15 mouse cellular contexts compared by ENCODE assay signal in genomic region chr11:99142046-99142445, GRCm38 (mm10). TPM values are rescaled to one million over a fixed set of nuclear protein-coding genes. Genes with fewer than 3 reads are reported as not detected.
A peak's percentile ranks its signal among the peaks of the same experiment; 100 is the strongest.
DNase-seq lines count a peak whose midpoint lies in the region; ATAC-seq and TF ChIP-seq lines count a peak whose summit lies in the region.
"Had no signal": no experiment of that assay in that cellular context is flagged by ENCODE, and none has a peak within 500 bp of the region (broad histone marks: within the 10 kb centered on the region; RNA-seq: fewer than 3 reads in every experiment).

No protein-coding gene starts in this region.

- WGBS in liver, embryonic 15.5 days (ENCODE audit: insufficient replicate concordance): 59% methylated on average over 6 of the region's 6 CpGs
- 66% methylated on average over 6 of the region's 6 CpGs for WGBS in liver, postnatal 0 days (ENCODE audit: insufficient replicate concordance)
- WGBS in limb, embryonic 10.5 days: 72% methylated on average over 6 of the region's 6 CpGs

- no peak for TF ChIP-seq RAD21 in CH12.LX (IDR thresholded peaks at IDR 0.05; ENCODE audit: low read depth, low read length)

- TF ChIP-seq EP300 in liver, postnatal 0 days (IDR thresholded peaks at IDR 0.05; ENCODE audit: low read depth): no peak
- TF ChIP-seq EP300 in CH12.LX (IDR thresholded peaks at IDR 0.05; ENCODE audit: low read length): no peak

- H3K27me3 ChIP-seq in liver, embryonic 15.5 days: peaks cover 2% of the 10 kb centered on the region; the same call in 1 of the 2 replicates
- no peaks in the 10 kb centered on the region for H3K27me3 ChIP-seq in liver, postnatal 0 days (ENCODE audit: insufficient read depth, low read length)
- H3K27me3 ChIP-seq in CH12.LX (replicated peaks) (no peaks in the 10 kb centered on the region), E14TG2a.4 (ENCODE audit: insufficient read depth, low read length) (peaks cover 48% of the 10 kb centered on the region)
- H3K27me3 ChIP-seq in limb, embryonic 10.5 days (ENCODE audit: low read depth, poor library complexity, severe bottlenecking): no peaks in the 10 kb centered on the region

- no peaks in the 10 kb centered on the region for H3K9me3 ChIP-seq in liver, embryonic 15.5 days (replicated peaks)
- H3K9me3 ChIP-seq in liver, postnatal 0 days (ENCODE audit: low read length): no peaks in the 10 kb centered on the region
- no peaks in the 10 kb centered on the region for H3K9me3 ChIP-seq in CH12.LX (replicated peaks; ENCODE audit: low read length)
- no peaks in the 10 kb centered on the region for H3K9me3 ChIP-seq in E14TG2a.4 (ENCODE audit: low read length)
- no peaks in the 10 kb centered on the region for H3K9me3 ChIP-seq in limb, embryonic 10.5 days (replicated peaks)

- H3K4me3 ChIP-seq in liver, embryonic 15.5 days (replicated peaks): no peak overlapping the region
- H3K4me3 ChIP-seq in liver, postnatal 0 days (ENCODE audit: low read depth, low read length): no peak overlapping the region
- H3K4me3 ChIP-seq in CH12.LX (replicated peaks in 1 of 3; ENCODE audit: low read depth in 2 of 3, low read length in 2 of 3, poor library complexity in 1 of 3) (no peak overlapping the region), E14TG2a.4 (replicated peaks; ENCODE audit: low read length) (peak overlapping the region; percentile 39)
- no peak overlapping the region for H3K4me3 ChIP-seq in limb, embryonic 10.5 days
- H3K4me3 ChIP-seq: gastrocnemius, adult 2 months; layer of hippocampus, adult 2 months had no signal

- dilution Hi-C loops in CH12.LX (cut with MboI; ENCODE audit: extremely low pct_ligation_motif_present, extremely low pct_unique_long_range_greater_than_20kb, low sequenced_read_pairs): no loop called here

- H3K4me1 ChIP-seq in liver, embryonic 15.5 days (replicated peaks): peaks cover 26% of the 10 kb centered on the region
- peaks cover 25% of the 10 kb centered on the region for H3K4me1 ChIP-seq in liver, postnatal 0 days (ENCODE audit: insufficient read depth)
- H3K4me1 ChIP-seq in CH12.LX (ENCODE audit: control insufficient read depth in 1 of 2, insufficient read depth in 2 of 2) (peaks cover 20 to 69% of the 10 kb centered on the region in 2 experiments), E14TG2a.4 (replicated peaks; ENCODE audit: low read depth, low read length) (peaks cover 86% of the 10 kb centered on the region)
- H3K4me1 ChIP-seq in limb, embryonic 10.5 days: peaks cover 73% of the 10 kb centered on the region

- no peak overlapping the region for H3K4me2 ChIP-seq in liver, embryonic 15.5 days
- no peak overlapping the region; the same call in 1 of the 2 replicates for H3K4me2 ChIP-seq in liver, postnatal 0 days (ENCODE audit: low read depth, low read length)
- no peak overlapping the region for H3K4me2 ChIP-seq in CH12.LX (ENCODE audit: insufficient read depth, low read depth, poor library complexity, severe bottlenecking)

- H3K9ac ChIP-seq in liver, embryonic 15.5 days: no peak overlapping the region
- no peak overlapping the region for H3K9ac ChIP-seq in liver, postnatal 0 days (replicated peaks)
- H3K9ac ChIP-seq in CH12.LX (ENCODE audit: insufficient read depth, low read depth): no peak overlapping the region
- H3K9ac ChIP-seq: forebrain, postnatal 0 days had no signal

- no peak for ATAC-seq in liver, embryonic 15.5 days (ENCODE audit: insufficient read depth)
- ATAC-seq in liver, postnatal 0 days: no peak
- ATAC-seq: forebrain, postnatal 0 days; midbrain, embryonic 16.5 days had no signal

- DNase-seq in liver, postnatal 0 days: no peak
- no peak for DNase-seq in CH12.LX (ENCODE audit: extremely low read depth)
- DNase-seq in limb, embryonic 10.5 days (ENCODE audit: low spot score): no peak
- DNase-seq in cerebellum, adult 8-10 months: no peak
- no peak for DNase-seq in cerebellum, adult 18-20 months
- DNase-seq: cerebellum, postnatal 25 days; forebrain, postnatal 0 days; right cerebral cortex, postnatal 14 days; thymus, postnatal 14 days had no signal

- no peak for TF ChIP-seq CTCF in liver, postnatal 0 days (IDR thresholded peaks at IDR 0.05; ENCODE audit: low read depth)
- no peak for TF ChIP-seq CTCF in CH12.LX (conservative IDR thresholded peaks at IDR 0.05 in 1 of 2, IDR thresholded peaks at IDR 0.05 in 1 of 2; ENCODE audit: low read depth in 2 of 2, low read length in 2 of 2)
- TF ChIP-seq CTCF in E14TG2a.4 (conservative IDR thresholded peaks at IDR 0.05; ENCODE audit: low read length): no peak

- in situ Hi-C loops in CH12.LX (cut with MboI; ENCODE audit: low pct_ligation_motif_present, low pct_unique_long_range_greater_than_20kb, low sequenced_read_pairs): no loop called here

- H3K27ac ChIP-seq in liver, embryonic 15.5 days (replicated peaks): 0 out of 2 replicates have a peak overlapping the region, but pooled peaks have one; percentile 6
- H3K27ac ChIP-seq in liver, postnatal 0 days (ENCODE audit: low read depth): no peak overlapping the region; the same call in 1 of the 2 replicates
- no peak overlapping the region for H3K27ac ChIP-seq in CH12.LX (ENCODE audit: insufficient read depth, low read depth)
- H3K27ac ChIP-seq in limb, embryonic 10.5 days: peak overlapping the region; percentile 94
- H3K27ac ChIP-seq: layer of hippocampus, adult 2 months; macrophage had no signal

- H3K36me3 ChIP-seq in liver, embryonic 15.5 days (replicated peaks): no peaks in the 10 kb centered on the region
- no peaks in the 10 kb centered on the region for H3K36me3 ChIP-seq in liver, postnatal 0 days (replicated peaks; ENCODE audit: insufficient read depth, low read length)
- peaks cover 38 to 49% of the 10 kb centered on the region in 2 experiments for H3K36me3 ChIP-seq in CH12.LX (replicated peaks in 1 of 2; ENCODE audit: control insufficient read depth in 1 of 2, insufficient read depth in 1 of 2, low read length in 1 of 2)
- H3K36me3 ChIP-seq in E14TG2a.4 (ENCODE audit: insufficient read depth, low read length): no peaks in the 10 kb centered on the region
- 0 out of 2 replicates have a peak, but pooled peaks cover 2% of the 10 kb centered on the region for H3K36me3 ChIP-seq in limb, embryonic 10.5 days

- TF ChIP-seq POLR2A in CH12.LX (IDR thresholded peaks at IDR 0.05; ENCODE audit: low read depth, low read length): no peak

- 0 out of 2 replicates have a peak, but pooled peaks cover 4% of the 10 kb centered on the region for H3K79me2 ChIP-seq in CH12.LX (replicated peaks; ENCODE audit: control insufficient read depth, extremely low read depth, insufficient read depth, poor library complexity, severe bottlenecking)

TF ChIP-seq in CH12.LX, 34 proteins besides CTCF, POLR2A, EP300 and RAD21:
- TF ChIP-seq E2F4 (IDR thresholded peaks at IDR 0.05; ENCODE audit: insufficient replicate concordance, low read depth, low read length) (no peak), POLR2AphosphoS2 (IDR thresholded peaks at IDR 0.05; ENCODE audit: low read depth, low read length) (0 out of 2 replicates have a peak, but pooled peaks have one; percentile 67), SMC3 (IDR thresholded peaks at IDR 0.05; ENCODE audit: low read depth, low read length) (peak; percentile 1; the same call in 1 of the 2 replicates)

RNA-seq across cellular contexts. Expression of gene Ccr7, which starts 12.8 kb away (rescaled TPM):
- polyA plus RNA-seq in liver, embryonic 15.5 days (2015; fragmentation: Nextera tagmentation; extraction: Ambion mirVana): 0.15 and 0.31 TPM in 2 replicates
- polyA plus RNA-seq in liver, postnatal 0 days (2015; fragmentation: Nextera tagmentation; extraction: Ambion mirVana): 1.5 and 1.6 TPM in 2 replicates
- total RNA-seq in CH12.LX (2012; rRNA removed): 170 and 241 TPM in 2 replicates
- total RNA-seq in CH12.LX (2014; rRNA removed): 178 and 203 TPM in 2 replicates
- polyA plus RNA-seq in CH12.LX (2012; ENCODE audit: insufficient read length, low read depth): 306 and 316 TPM in 2 replicates
- 0.82 and 1.3 TPM in 2 replicates for polyA plus RNA-seq in limb, embryonic 10.5 days (2016; fragmentation: Nextera tagmentation; extraction: Ambion mirVana)
- total RNA-seq: gastrocnemius, adult 2 months; layer of hippocampus, adult 2 months had no signal

RNA-seq across cellular contexts. Expression of gene Tns4, which starts 52.9 kb away (rescaled TPM):
- polyA plus RNA-seq in liver, embryonic 15.5 days (2015; fragmentation: Nextera tagmentation; extraction: Ambion mirVana): 0.29 and 0.46 TPM in 2 replicates
- 0.25 and 0.31 TPM in 2 replicates for polyA plus RNA-seq in liver, postnatal 0 days (2015; fragmentation: Nextera tagmentation; extraction: Ambion mirVana)
- total RNA-seq in CH12.LX (2012; rRNA removed) (0.04 and 0.13 TPM in 2 replicates), CH12.LX (2014; rRNA removed) (not detected in 2 replicates)
- 0.11 TPM in 1 of 2 replicates, not detected in the other for polyA plus RNA-seq in CH12.LX (2012; ENCODE audit: insufficient read length, low read depth)
- polyA plus RNA-seq in limb, embryonic 10.5 days (2016; fragmentation: Nextera tagmentation; extraction: Ambion mirVana): 0.74 and 1.4 TPM in 2 replicates
- total RNA-seq: layer of hippocampus, adult 2 months had no signal
- polyA plus RNA-seq: forebrain, postnatal 0 days had no signal

Comparison
In these comparisons a context has a peak if more than half of its experiments do, and no peak if none do; other contexts are left out.
1. H3K27ac ChIP-seq: peak in liver, embryonic 15.5 days (single experiment) and limb, embryonic 10.5 days (single experiment); none in liver, postnatal 0 days (single experiment) and CH12.LX (single experiment).
2. RNA of gene Ccr7, which starts 12.8 kb away (polyA plus RNA-seq): 306 to 316 TPM in CH12.LX; 1.5 to 1.6 TPM in liver, postnatal 0 days, 0.82 to 1.3 TPM in limb, embryonic 10.5 days and 0.15 to 0.31 TPM in liver, embryonic 15.5 days; every median in the first group is over 100 times any median in the second.